Mouse (Mus musculus): ENCODE results near the gene Scamp5. TPM values are rescaled to one million over a fixed set of nuclear protein-coding genes. Genes with fewer than 3 reads are reported as not detected.
A peak's percentile ranks its signal among the peaks of the same experiment; 100 is the strongest.

Scamp5 gene
- polyA plus RNA-seq, 1 experiment from 2014 or later, result 17.9 TPM

DNA sequence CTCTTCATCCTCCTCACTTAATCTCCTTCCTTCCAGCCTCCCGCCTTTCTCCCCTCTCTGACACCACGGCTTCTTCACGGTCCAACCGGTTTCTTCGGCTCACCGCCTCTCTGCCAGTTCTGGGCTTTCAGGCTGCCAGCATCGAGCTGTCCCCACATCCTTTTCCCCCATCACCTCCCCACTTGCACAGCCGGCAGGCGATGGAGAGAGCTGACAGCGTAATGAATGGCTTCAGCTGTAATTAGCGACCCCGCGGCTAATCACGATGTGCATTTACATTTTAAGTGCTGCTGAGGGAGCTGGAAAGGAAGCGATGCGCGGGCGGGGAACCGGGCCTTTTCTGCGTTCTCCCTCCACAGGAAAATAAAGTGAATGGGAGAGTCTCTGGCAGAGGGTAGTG is 34.0 kb upstream of the Scamp5 start:
- Histone ChIP-seq H3K27me3 (ENCODE audit: control insufficient read depth, insufficient read depth, low read length) (peaks cover 48% of the 10 kb centered on the region), H3K4me1 (ENCODE audit: control insufficient read depth, insufficient read depth, low read length) (peaks cover 17% of the 10 kb centered on the region; the same call in 1 of the 2 replicates), H3K9me3 (ENCODE audit: control insufficient read depth, low read depth, low read length) (no peaks in the 10 kb centered on the region), H3K4me2 (replicated peaks; ENCODE audit: low read depth, low read length) (peak overlapping the region; percentile 10; the same call in 1 of the 2 replicates), H3K9ac (replicated peaks; ENCODE audit: low read depth, low read length) (no peak overlapping the region), H3K4me3 (ENCODE audit: low read depth, low read length) (no peak overlapping the region), H3K36me3 (ENCODE audit: control insufficient read depth, insufficient read depth, low read length) (no peaks in the 10 kb centered on the region), H3K27ac (ENCODE audit: low read length) (no peak overlapping the region)
- 3% methylated on average over 20 of the region's 20 CpGs for WGBS
- no peak for ATAC-seq (ENCODE audit: insufficient number of reproducible peaks, insufficient read depth, low FRiP score, low read depth)

DNA sequence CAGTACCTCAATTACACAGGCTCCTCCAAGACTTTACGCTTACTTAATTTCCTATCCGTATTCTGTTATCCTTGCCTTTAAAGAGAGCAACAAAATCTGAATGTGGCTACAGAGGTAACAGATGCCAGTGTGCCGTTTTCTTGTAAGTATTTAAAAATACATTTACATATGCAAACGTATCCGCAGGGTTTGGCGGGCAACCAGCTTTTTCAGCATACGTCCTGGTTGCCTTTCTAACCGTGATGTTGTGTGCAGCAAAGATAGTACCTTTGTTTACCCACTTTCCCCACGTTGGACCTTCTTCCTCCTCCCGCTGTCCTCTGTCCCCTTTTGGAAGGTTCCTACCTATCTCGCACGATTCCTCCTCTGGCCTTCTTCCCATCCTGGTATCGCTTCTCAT is 33.6 kb upstream of the Scamp5 start:
- no peak for ATAC-seq (ENCODE audit: insufficient number of reproducible peaks, insufficient read depth, low FRiP score, low read depth)
- H3K27me3 ChIP-seq (ENCODE audit: control insufficient read depth, insufficient read depth, low read length), result peaks cover 48% of the 10 kb centered on the region
- no peaks in the 10 kb centered on the region for H3K36me3 ChIP-seq (ENCODE audit: control insufficient read depth, insufficient read depth, low read length)
- no peak overlapping the region for H3K27ac ChIP-seq (ENCODE audit: low read length)
- peaks cover 17% of the 10 kb centered on the region; the same call in 1 of the 2 replicates for H3K4me1 ChIP-seq (ENCODE audit: control insufficient read depth, insufficient read depth, low read length)
- no peaks in the 10 kb centered on the region for H3K9me3 ChIP-seq (ENCODE audit: control insufficient read depth, low read depth, low read length)
- 8% methylated on average over 13 of the region's 13 CpGs for WGBS
- H3K4me3 ChIP-seq (ENCODE audit: low read depth, low read length), result no peak overlapping the region
- peak overlapping the region; percentile 10; the same call in 1 of the 2 replicates for H3K4me2 ChIP-seq (replicated peaks; ENCODE audit: low read depth, low read length)
- H3K9ac ChIP-seq (replicated peaks; ENCODE audit: low read depth, low read length), result no peak overlapping the region

DNA sequence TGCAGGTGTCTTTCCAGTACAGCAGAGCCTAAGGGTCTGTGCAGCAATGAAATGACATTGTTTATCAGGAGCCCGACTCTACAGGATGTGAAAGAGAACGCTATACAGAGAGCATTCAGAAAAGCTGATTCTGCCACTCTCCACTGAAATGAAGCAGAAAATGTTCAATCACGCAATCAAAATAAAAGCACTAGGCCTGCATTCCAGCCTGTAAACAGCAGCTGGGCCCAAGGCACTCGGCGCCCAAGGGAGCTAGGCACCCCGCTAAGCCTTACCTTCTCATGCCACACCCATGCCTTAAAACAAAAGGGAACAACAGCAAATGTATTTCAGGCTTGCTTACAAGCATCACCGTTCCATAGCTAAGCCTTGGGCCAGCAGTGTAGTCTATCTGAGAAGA is 30.7 kb upstream of the Scamp5 start:
- no peak overlapping the region for H3K27ac ChIP-seq (ENCODE audit: low read length)
- 48% methylated on average over 7 of the region's 7 CpGs for WGBS
- H3K4me1 ChIP-seq (ENCODE audit: control insufficient read depth, insufficient read depth, low read length), result 0 out of 2 replicates have a peak, but pooled peaks cover 6% of the 10 kb centered on the region
- no peaks in the 10 kb centered on the region for H3K36me3 ChIP-seq (ENCODE audit: control insufficient read depth, insufficient read depth, low read length)
- no peak overlapping the region for H3K4me2 ChIP-seq (replicated peaks; ENCODE audit: low read depth, low read length)
- H3K9me3 ChIP-seq (ENCODE audit: control insufficient read depth, low read depth, low read length), result no peaks in the 10 kb centered on the region
- H3K9ac ChIP-seq (replicated peaks; ENCODE audit: low read depth, low read length), result no peak overlapping the region
- H3K27me3 ChIP-seq (ENCODE audit: control insufficient read depth, insufficient read depth, low read length), result peaks cover 22% of the 10 kb centered on the region; the same call in 1 of the 2 replicates
- ATAC-seq (ENCODE audit: insufficient number of reproducible peaks, insufficient read depth, low FRiP score, low read depth), result no peak
- no peak overlapping the region for H3K4me3 ChIP-seq (ENCODE audit: low read depth, low read length)

DNA sequence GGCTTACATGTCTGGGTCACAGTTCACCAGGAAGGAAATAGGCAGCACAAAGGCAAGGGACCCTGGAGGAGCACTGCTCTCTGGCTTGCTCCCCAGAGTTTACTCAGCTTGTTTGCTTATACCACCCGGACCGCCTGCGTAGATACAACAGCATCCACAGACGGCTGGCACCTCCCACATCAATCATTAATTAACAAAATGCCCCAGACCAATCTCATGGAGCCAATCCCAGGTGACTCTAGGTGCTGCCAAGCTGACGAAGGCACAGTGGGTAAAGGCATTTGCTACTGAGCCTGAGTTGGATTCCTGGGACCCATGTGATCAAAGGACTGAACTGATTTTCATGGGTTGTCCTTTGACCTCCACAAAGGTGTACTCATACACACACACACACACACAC is 29.4 kb upstream of the Scamp5 start:
- no peak for ATAC-seq (ENCODE audit: insufficient number of reproducible peaks, insufficient read depth, low FRiP score, low read depth)
- H3K36me3 ChIP-seq (ENCODE audit: control insufficient read depth, insufficient read depth, low read length), result no peaks in the 10 kb centered on the region
- H3K9me3 ChIP-seq (ENCODE audit: control insufficient read depth, low read depth, low read length), result no peaks in the 10 kb centered on the region
- H3K27ac ChIP-seq (ENCODE audit: low read length), result no peak overlapping the region
- peaks cover 11% of the 10 kb centered on the region; the same call in 1 of the 2 replicates for H3K27me3 ChIP-seq (ENCODE audit: control insufficient read depth, insufficient read depth, low read length)
- H3K9ac ChIP-seq (replicated peaks; ENCODE audit: low read depth, low read length), result no peak overlapping the region
- H3K4me2 ChIP-seq (replicated peaks; ENCODE audit: low read depth, low read length), result no peak overlapping the region
- 0 out of 2 replicates have a peak, but pooled peaks cover 2% of the 10 kb centered on the region for H3K4me1 ChIP-seq (ENCODE audit: control insufficient read depth, insufficient read depth, low read length)
- WGBS, result 61% methylated on average over 5 of the region's 5 CpGs
- H3K4me3 ChIP-seq (ENCODE audit: low read depth, low read length), result no peak overlapping the region

DNA sequence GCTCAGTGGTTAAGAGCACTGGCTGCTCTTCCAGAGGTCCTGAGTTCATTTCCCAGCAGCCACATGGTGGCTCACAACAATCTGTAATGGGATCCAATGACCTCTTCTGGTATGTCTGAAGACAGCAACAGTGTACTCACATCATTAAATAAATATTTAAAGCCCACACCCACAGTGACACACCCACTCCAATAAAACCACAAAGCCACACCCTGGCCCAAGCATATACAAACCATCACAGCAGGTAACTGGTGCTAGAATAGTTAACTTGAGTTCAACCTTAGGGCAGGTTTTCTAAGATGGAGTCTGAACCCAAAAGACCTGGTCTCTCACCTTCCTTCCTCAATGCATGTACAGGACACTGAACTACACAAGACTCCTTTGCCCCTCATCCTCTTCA is 27.1 kb upstream of the Scamp5 start:
- no peak for ATAC-seq (ENCODE audit: insufficient number of reproducible peaks, insufficient read depth, low FRiP score, low read depth)
- Histone ChIP-seq H3K9me3 (ENCODE audit: control insufficient read depth, low read depth, low read length) (no peaks in the 10 kb centered on the region), H3K9ac (replicated peaks; ENCODE audit: low read depth, low read length) (no peak overlapping the region), H3K4me3 (ENCODE audit: low read depth, low read length) (no peak overlapping the region), H3K4me1 (ENCODE audit: control insufficient read depth, insufficient read depth, low read length) (no peaks in the 10 kb centered on the region), H3K27ac (ENCODE audit: low read length) (no peak overlapping the region), H3K36me3 (ENCODE audit: control insufficient read depth, insufficient read depth, low read length) (no peaks in the 10 kb centered on the region), H3K4me2 (replicated peaks; ENCODE audit: low read depth, low read length) (no peak overlapping the region), H3K27me3 (ENCODE audit: control insufficient read depth, insufficient read depth, low read length) (no peaks in the 10 kb centered on the region)

DNA sequence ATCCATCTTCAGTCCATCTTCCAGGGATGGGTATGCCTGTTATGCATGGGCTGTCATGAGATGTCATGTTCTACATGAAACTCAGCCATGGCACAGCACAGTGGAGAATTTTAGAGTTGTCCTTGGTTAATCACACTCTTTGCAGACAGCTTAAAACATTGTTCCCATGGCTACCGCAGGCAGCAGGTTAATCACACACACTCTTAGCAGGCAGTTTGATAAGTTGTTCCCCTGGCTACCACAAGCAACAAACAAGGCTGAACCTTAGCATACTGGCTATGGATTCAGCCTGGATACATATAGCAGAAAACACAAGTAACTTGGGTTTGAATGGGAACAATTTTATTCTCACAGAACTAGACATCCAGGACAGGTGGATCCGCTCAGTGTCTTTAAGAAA is 25.7 kb upstream of the Scamp5 start:
- 87% methylated on average over 2 of the region's 2 CpGs for WGBS
- H3K27ac ChIP-seq (ENCODE audit: low read length), result no peak overlapping the region
- H3K4me3 ChIP-seq (ENCODE audit: low read depth, low read length), result no peak overlapping the region
- H3K4me1 ChIP-seq (ENCODE audit: control insufficient read depth, insufficient read depth, low read length), result no peaks in the 10 kb centered on the region
- H3K36me3 ChIP-seq (ENCODE audit: control insufficient read depth, insufficient read depth, low read length), result no peaks in the 10 kb centered on the region
- no peaks in the 10 kb centered on the region for H3K27me3 ChIP-seq (ENCODE audit: control insufficient read depth, insufficient read depth, low read length)
- H3K9me3 ChIP-seq (ENCODE audit: control insufficient read depth, low read depth, low read length), result no peaks in the 10 kb centered on the region
- H3K9ac ChIP-seq (replicated peaks; ENCODE audit: low read depth, low read length), result no peak overlapping the region
- no peak overlapping the region for H3K4me2 ChIP-seq (replicated peaks; ENCODE audit: low read depth, low read length)
- ATAC-seq (ENCODE audit: insufficient number of reproducible peaks, insufficient read depth, low FRiP score, low read depth), result no peak

DNA sequence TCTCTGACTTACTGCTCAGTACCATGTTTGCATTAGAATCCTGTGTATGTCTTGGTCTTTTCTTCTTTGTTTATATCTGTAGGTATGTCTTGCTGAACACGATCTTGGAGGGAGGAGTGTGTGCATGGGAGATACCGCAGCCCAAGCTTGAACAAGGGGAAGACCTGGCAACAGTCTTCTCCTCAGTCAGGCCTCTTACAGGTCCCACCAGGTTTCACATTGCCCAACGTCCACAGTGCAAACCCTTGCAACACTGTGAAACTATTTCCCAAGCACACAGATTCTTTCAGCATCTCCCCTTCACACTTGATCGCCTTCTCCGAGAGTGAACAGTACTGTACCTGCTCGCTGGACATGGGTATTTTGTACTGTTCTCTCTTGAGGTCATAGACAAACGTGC is 19.9 kb upstream of the Scamp5 start:
- Histone ChIP-seq H3K27me3 (ENCODE audit: control insufficient read depth, insufficient read depth, low read length) (no peaks in the 10 kb centered on the region), H3K9me3 (ENCODE audit: control insufficient read depth, low read depth, low read length) (no peaks in the 10 kb centered on the region), H3K27ac (ENCODE audit: low read length) (no peak overlapping the region), H3K36me3 (ENCODE audit: control insufficient read depth, insufficient read depth, low read length) (no peaks in the 10 kb centered on the region), H3K4me1 (ENCODE audit: control insufficient read depth, insufficient read depth, low read length) (no peaks in the 10 kb centered on the region), H3K4me2 (replicated peaks; ENCODE audit: low read depth, low read length) (no peak overlapping the region), H3K4me3 (ENCODE audit: low read depth, low read length) (no peak overlapping the region), H3K9ac (replicated peaks; ENCODE audit: low read depth, low read length) (no peak overlapping the region)
- WGBS, result 67% methylated on average over 7 of the region's 7 CpGs
- ATAC-seq (ENCODE audit: insufficient number of reproducible peaks, insufficient read depth, low FRiP score, low read depth), result no peak

DNA sequence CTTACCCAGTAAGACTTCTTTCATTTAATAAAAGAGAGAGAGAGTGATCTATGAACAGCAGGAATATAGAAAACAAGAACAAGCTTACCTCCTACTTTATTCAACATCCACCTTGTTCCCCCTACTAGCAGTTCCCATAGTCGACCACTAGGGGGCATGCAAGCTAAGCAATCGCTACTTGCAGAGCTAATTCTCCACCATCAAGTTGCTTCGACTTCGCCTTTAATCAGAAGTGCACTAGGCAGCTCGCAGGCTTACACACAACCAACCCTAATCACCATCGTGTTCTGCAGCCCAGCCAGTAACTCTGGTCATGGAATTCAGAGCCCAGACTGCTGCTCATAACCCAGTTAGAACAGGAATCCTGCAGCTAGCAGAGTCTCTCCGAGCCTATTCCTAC is 17.9 kb upstream of the Scamp5 start:
- Histone ChIP-seq H3K36me3 (ENCODE audit: control insufficient read depth, insufficient read depth, low read length) (no peaks in the 10 kb centered on the region), H3K4me1 (ENCODE audit: control insufficient read depth, insufficient read depth, low read length) (no peaks in the 10 kb centered on the region), H3K4me3 (ENCODE audit: low read depth, low read length) (no peak overlapping the region), H3K27me3 (ENCODE audit: control insufficient read depth, insufficient read depth, low read length) (no peaks in the 10 kb centered on the region), H3K9me3 (ENCODE audit: control insufficient read depth, low read depth, low read length) (no peaks in the 10 kb centered on the region), H3K27ac (ENCODE audit: low read length) (no peak overlapping the region), H3K9ac (replicated peaks; ENCODE audit: low read depth, low read length) (no peak overlapping the region), H3K4me2 (replicated peaks; ENCODE audit: low read depth, low read length) (no peak overlapping the region)
- ATAC-seq (ENCODE audit: insufficient number of reproducible peaks, insufficient read depth, low FRiP score, low read depth), result no peak
- WGBS, result 15% methylated on average over 7 of the region's 7 CpGs

DNA sequence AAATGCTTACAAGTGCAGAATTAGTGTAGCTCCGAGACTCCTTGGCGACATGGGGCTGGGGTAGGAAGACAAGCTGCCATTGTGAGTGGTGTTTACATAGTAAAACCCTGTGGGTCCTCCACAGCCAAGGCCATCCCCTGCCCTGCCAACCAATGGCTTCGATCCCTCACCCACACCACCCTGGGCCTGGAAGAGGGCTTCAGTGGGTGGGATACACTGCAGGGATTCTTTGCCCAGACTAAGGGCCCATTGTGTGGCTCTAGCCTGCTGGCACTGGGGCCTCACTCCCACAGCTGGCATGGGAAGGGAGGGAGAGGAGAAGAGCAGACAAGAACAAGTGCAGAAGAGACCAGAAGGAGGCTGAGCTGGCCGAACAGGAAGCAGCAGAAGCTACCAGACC is 1.1 kb upstream of the Scamp5 start:
- WGBS, result 60% methylated on average over 4 of the region's 4 CpGs
- Histone ChIP-seq H3K9me3 (ENCODE audit: control insufficient read depth, low read depth, low read length) (no peaks in the 10 kb centered on the region), H3K4me1 (ENCODE audit: control insufficient read depth, insufficient read depth, low read length) (peaks cover 9% of the 10 kb centered on the region; the same call in 1 of the 2 replicates), H3K4me2 (replicated peaks; ENCODE audit: low read depth, low read length) (no peak overlapping the region), H3K9ac (replicated peaks; ENCODE audit: low read depth, low read length) (no peak overlapping the region), H3K27ac (ENCODE audit: low read length) (no peak overlapping the region), H3K4me3 (ENCODE audit: low read depth, low read length) (no peak overlapping the region), H3K27me3 (ENCODE audit: control insufficient read depth, insufficient read depth, low read length) (no peaks in the 10 kb centered on the region), H3K36me3 (ENCODE audit: control insufficient read depth, insufficient read depth, low read length) (no peaks in the 10 kb centered on the region)
- no peak for ATAC-seq (ENCODE audit: insufficient number of reproducible peaks, insufficient read depth, low FRiP score, low read depth)
